Mouse (Mus musculus): ENCODE results near the gene Klhdc4. TPM values are rescaled to one million over a fixed set of nuclear protein-coding genes. Genes with fewer than 3 reads are reported as not detected.

Klhdc4 gene
- polyA plus RNA-seq, 1 experiment from 2014 or later: 44.4 TPM

GRCm38 (mm10) chr8:121761480-121761879 lies 67.9 kb downstream of the Klhdc4 start:
- H3K4me3 ChIP-seq (ENCODE audit: low read length): no peak overlapping the region

GRCm38 (mm10) chr8:121760484-121760883 lies 68.9 kb downstream of the Klhdc4 start:
- no peak for ATAC-seq (ENCODE audit: low FRiP score, low TSS enrichment)
- Histone ChIP-seq H3K4me2 (replicated peaks; ENCODE audit: low read depth, low read length) (no peak overlapping the region), H3K36me3 (ENCODE audit: control insufficient read depth, insufficient read depth, low read length) (no peaks in the 10 kb centered on the region), H3K27me3 (ENCODE audit: control insufficient read depth, insufficient read depth, low read length) (no peaks in the 10 kb centered on the region), H3K9ac (ENCODE audit: low read depth, low read length) (no peak overlapping the region), H3K9me3 (ENCODE audit: control insufficient read depth, low read length) (no peaks in the 10 kb centered on the region), H3K27ac (ENCODE audit: low read depth, low read length) (no peak overlapping the region), H3K4me1 (ENCODE audit: control insufficient read depth, insufficient read depth, low read length) (no peaks in the 10 kb centered on the region), H3K4me3 (ENCODE audit: low read length) (no peak overlapping the region)
- WGBS: 70% methylated on average over 7 of the region's 7 CpGs

More at GRCm38 (mm10) chr8:121761480-121761879, 67.9 kb downstream of the Klhdc4 start:
- H3K36me3 ChIP-seq (ENCODE audit: control insufficient read depth, insufficient read depth, low read length): no peaks in the 10 kb centered on the region
- H3K27me3 ChIP-seq (ENCODE audit: control insufficient read depth, insufficient read depth, low read length): no peaks in the 10 kb centered on the region
- no peak overlapping the region for H3K27ac ChIP-seq (ENCODE audit: low read depth, low read length)
- H3K9me3 ChIP-seq (ENCODE audit: control insufficient read depth, low read length): no peaks in the 10 kb centered on the region
- ATAC-seq (ENCODE audit: low FRiP score, low TSS enrichment): 0 out of 2 replicates have a peak, but pooled peaks have one; percentile 52
- H3K4me1 ChIP-seq (ENCODE audit: control insufficient read depth, insufficient read depth, low read length): no peaks in the 10 kb centered on the region
- no peak overlapping the region for H3K4me2 ChIP-seq (replicated peaks; ENCODE audit: low read depth, low read length)
- no peak overlapping the region for H3K9ac ChIP-seq (ENCODE audit: low read depth, low read length)
- WGBS: 31% methylated on average over 10 of the region's 10 CpGs

GRCm38 (mm10) chr8:121758470-121758869 lies 70.9 kb downstream of the Klhdc4 start:
- Histone ChIP-seq H3K36me3 (ENCODE audit: control insufficient read depth, insufficient read depth, low read length) (no peaks in the 10 kb centered on the region), H3K9me3 (ENCODE audit: control insufficient read depth, low read length) (no peaks in the 10 kb centered on the region), H3K27me3 (ENCODE audit: control insufficient read depth, insufficient read depth, low read length) (peaks cover 5% of the 10 kb centered on the region; the same call in 1 of the 2 replicates), H3K4me1 (ENCODE audit: control insufficient read depth, insufficient read depth, low read length) (no peaks in the 10 kb centered on the region), H3K4me3 (ENCODE audit: low read length) (no peak overlapping the region), H3K9ac (ENCODE audit: low read depth, low read length) (no peak overlapping the region), H3K4me2 (replicated peaks; ENCODE audit: low read depth, low read length) (no peak overlapping the region), H3K27ac (ENCODE audit: low read depth, low read length) (no peak overlapping the region)
- WGBS: 78% methylated on average over 12 of the region's 12 CpGs
- ATAC-seq (ENCODE audit: low FRiP score, low TSS enrichment): no peak

GRCm38 (mm10) chr8:121751407-121751806 lies 78.0 kb downstream of the Klhdc4 start:
- Histone ChIP-seq H3K9me3 (ENCODE audit: control insufficient read depth, low read length) (peaks cover 8% of the 10 kb centered on the region; the same call in 1 of the 2 replicates), H3K27ac (ENCODE audit: low read depth, low read length) (no peak overlapping the region), H3K9ac (ENCODE audit: low read depth, low read length) (no peak overlapping the region), H3K4me1 (ENCODE audit: control insufficient read depth, insufficient read depth, low read length) (no peaks in the 10 kb centered on the region), H3K36me3 (ENCODE audit: control insufficient read depth, insufficient read depth, low read length) (no peaks in the 10 kb centered on the region), H3K4me3 (ENCODE audit: low read length) (no peak overlapping the region), H3K27me3 (ENCODE audit: control insufficient read depth, insufficient read depth, low read length) (peaks cover 11% of the 10 kb centered on the region; the same call in 1 of the 2 replicates), H3K4me2 (replicated peaks; ENCODE audit: low read depth, low read length) (no peak overlapping the region)
- WGBS: 15% methylated on average over 3 of the region's 3 CpGs
- no peak for ATAC-seq (ENCODE audit: low FRiP score, low TSS enrichment)

- WGBS: 40% methylated on average over 3 of the region's 3 CpGs
- no peak for ATAC-seq (ENCODE audit: low FRiP score, low TSS enrichment)
- Histone ChIP-seq H3K27ac (ENCODE audit: low read depth, low read length) (no peak overlapping the region), H3K4me1 (ENCODE audit: control insufficient read depth, insufficient read depth, low read length) (no peaks in the 10 kb centered on the region), H3K4me3 (ENCODE audit: low read length) (no peak overlapping the region), H3K9ac (ENCODE audit: low read depth, low read length) (no peak overlapping the region), H3K27me3 (ENCODE audit: control insufficient read depth, insufficient read depth, low read length) (peaks cover 11% of the 10 kb centered on the region; the same call in 1 of the 2 replicates), H3K36me3 (ENCODE audit: control insufficient read depth, insufficient read depth, low read length) (no peaks in the 10 kb centered on the region), H3K4me2 (replicated peaks; ENCODE audit: low read depth, low read length) (no peak overlapping the region), H3K9me3 (ENCODE audit: control insufficient read depth, low read length) (peaks cover 8% of the 10 kb centered on the region; the same call in 1 of the 2 replicates)
Observed at GRCm38 (mm10) chr8:121750512-121750911, 78.9 kb downstream of the Klhdc4 start.

- H3K9ac ChIP-seq (ENCODE audit: low read depth, low read length): no peak overlapping the region
- no peak overlapping the region for H3K4me2 ChIP-seq (replicated peaks; ENCODE audit: low read depth, low read length)
- WGBS: 81% methylated on average over 9 of the region's 9 CpGs
- no peak overlapping the region for H3K4me3 ChIP-seq (ENCODE audit: low read length)
- no peaks in the 10 kb centered on the region for H3K36me3 ChIP-seq (ENCODE audit: control insufficient read depth, insufficient read depth, low read length)
- H3K9me3 ChIP-seq (ENCODE audit: control insufficient read depth, low read length): peaks cover 8% of the 10 kb centered on the region; the same call in 1 of the 2 replicates
- no peak overlapping the region for H3K27ac ChIP-seq (ENCODE audit: low read depth, low read length)
- ATAC-seq (ENCODE audit: low FRiP score, low TSS enrichment): no peak
- H3K4me1 ChIP-seq (ENCODE audit: control insufficient read depth, insufficient read depth, low read length): no peaks in the 10 kb centered on the region
- peaks cover 11% of the 10 kb centered on the region; the same call in 1 of the 2 replicates for H3K27me3 ChIP-seq (ENCODE audit: control insufficient read depth, insufficient read depth, low read length)
Observed at GRCm38 (mm10) chr8:121749501-121749900, 79.9 kb downstream of the Klhdc4 start.

Other genes starting within 250 kb of the Klhdc4 start
- 204 and 205 TPM in 2 replicates for gene Map1lc3b, start 239.2 kb downstream of the Klhdc4 start, polyA plus RNA-seq (2014; fragmentation: Nextera tagmentation; extraction: Ambion mirVana)
- gene Zcchc14, start 176.7 kb downstream of the Klhdc4 start, polyA plus RNA-seq (2014; fragmentation: Nextera tagmentation; extraction: Ambion mirVana): 19.3 and 26.9 TPM in 2 replicates
- 0.30 and 0.46 TPM in 2 replicates for gene Jph3, start 99.9 kb downstream of the Klhdc4 start, polyA plus RNA-seq (2014; fragmentation: Nextera tagmentation; extraction: Ambion mirVana)
- gene Slc7a5, start 78.1 kb upstream of the Klhdc4 start, polyA plus RNA-seq (2014; fragmentation: Nextera tagmentation; extraction: Ambion mirVana): 16.8 and 25.9 TPM in 2 replicates
- not detected in 2 replicates for gene Car5a, start 115.3 kb upstream of the Klhdc4 start, polyA plus RNA-seq (2014; fragmentation: Nextera tagmentation; extraction: Ambion mirVana)
- 39.2 and 39.5 TPM in 2 replicates for gene Banp, start 120.2 kb upstream of the Klhdc4 start, polyA plus RNA-seq (2014; fragmentation: Nextera tagmentation; extraction: Ambion mirVana)

Data from kidney, embryonic 14.5 days (tissue).